Mouse (Mus musculus): ENCODE measurements around the gene Hoxd4. TPM values are rescaled to one million over a fixed set of nuclear protein-coding genes. Genes with fewer than 3 reads are reported as not detected.

The Hoxd4 gene
- polyA plus RNA-seq, 1 experiment from 2014 or later, result 0.78 TPM

DNA sequence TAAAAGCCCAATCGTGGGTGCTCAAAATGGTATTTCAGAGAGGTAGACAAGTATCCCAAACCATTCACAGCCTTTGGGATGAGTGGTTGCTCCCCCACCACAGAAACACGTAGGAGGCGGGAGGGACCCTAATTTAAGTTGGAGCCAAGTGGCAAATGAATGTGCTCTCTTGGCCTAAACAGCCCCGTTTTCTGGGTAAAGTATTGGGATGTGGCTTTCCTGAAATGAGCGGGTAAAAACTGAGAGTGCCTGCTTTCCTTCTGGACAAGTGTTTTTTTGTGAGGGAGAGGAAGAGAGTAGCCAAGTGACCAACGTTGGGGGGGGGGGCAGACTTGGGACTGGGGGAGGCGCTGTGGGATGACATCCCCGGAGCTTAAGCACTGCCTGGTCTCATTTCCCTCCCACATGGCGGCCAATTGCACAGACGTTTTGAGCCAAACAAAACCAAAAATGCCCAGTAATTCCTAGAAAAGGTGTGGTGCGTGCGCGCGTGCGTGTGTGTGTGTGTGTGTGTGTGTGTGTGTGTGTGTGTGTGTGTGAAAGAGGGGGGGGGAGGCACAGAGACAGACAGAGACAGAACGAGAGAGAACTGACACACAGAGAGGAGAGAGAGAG lies 693 bp upstream of the Hoxd4 start:
- H3K36me3 ChIP-seq, result no peaks in the 10 kb centered on the region
- peak overlapping the region; percentile 60; the same call in 1 of the 2 replicates for H3K9ac ChIP-seq (replicated peaks)
- no peak for ATAC-seq (ENCODE audit: insufficient number of reproducible peaks, insufficient read depth, low FRiP score, low TSS enrichment, low read depth)
- peaks cover 86% of the 10 kb centered on the region for H3K27me3 ChIP-seq
- H3K4me1 ChIP-seq (replicated peaks), result peaks cover 47% of the 10 kb centered on the region
- 2% methylated on average over 16 of the region's 16 CpGs for WGBS
- H3K4me2 ChIP-seq, result peak overlapping the region; percentile 75
- H3K4me3 ChIP-seq (replicated peaks), result peak overlapping the region; percentile 55
- H3K27ac ChIP-seq, result no peak overlapping the region
- H3K9me3 ChIP-seq, result no peaks in the 10 kb centered on the region

DNA sequence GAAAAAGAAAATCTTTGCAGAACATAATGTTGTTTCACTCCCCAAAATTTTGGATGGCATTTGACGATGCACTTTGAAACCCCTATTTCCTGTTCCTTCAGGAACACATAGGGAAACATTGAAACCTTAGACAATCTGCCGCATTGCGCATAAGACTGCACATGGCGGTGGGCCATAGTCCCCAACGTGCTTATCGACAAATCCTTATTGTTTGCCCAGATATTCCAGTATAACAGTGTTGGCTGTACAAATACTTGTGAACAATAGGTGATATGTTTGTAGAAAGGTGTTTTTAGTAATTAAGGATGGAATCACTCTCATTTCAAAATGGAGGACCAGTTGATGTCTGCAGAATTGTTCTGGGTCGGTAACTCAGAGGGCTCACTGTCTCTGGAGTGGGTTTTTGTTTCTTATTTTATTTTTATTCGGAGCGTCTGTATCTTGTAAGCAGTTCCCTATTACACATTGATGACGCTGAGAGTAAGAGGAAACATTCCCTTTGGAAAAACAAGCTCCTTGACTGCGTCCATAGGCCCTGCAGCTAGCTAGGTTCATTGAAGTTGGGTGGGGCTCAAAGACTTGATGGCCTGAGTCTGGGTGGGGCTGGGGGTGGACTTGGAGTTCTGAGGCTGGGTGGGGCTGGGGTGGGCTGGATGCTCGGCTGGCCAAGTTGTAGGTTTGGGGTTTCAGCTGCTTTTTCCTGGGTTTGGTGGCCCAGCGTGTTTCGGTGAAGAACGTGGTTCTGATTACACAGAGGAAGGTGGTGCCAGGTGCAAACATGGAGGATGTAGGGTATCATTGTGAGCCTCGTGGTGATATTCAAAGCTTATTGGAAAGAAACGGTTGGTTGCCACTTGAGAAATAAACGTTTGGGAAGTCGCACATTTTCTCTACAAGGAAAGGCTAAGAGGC lies 1.8 kb downstream of the Hoxd4 start:
- WGBS, result 2% methylated on average over 19 of the region's 19 CpGs
- Histone ChIP-seq H3K27ac (no peak overlapping the region), H3K4me3 (replicated peaks) (peak overlapping the region; percentile 55), H3K4me1 (replicated peaks) (peaks cover 48% of the 10 kb centered on the region), H3K36me3 (no peaks in the 10 kb centered on the region), H3K9me3 (no peaks in the 10 kb centered on the region), H3K4me2 (peak overlapping the region; percentile 75), H3K9ac (replicated peaks) (no peak overlapping the region), H3K27me3 (peaks cover 84% of the 10 kb centered on the region)
- no peak for ATAC-seq (ENCODE audit: insufficient number of reproducible peaks, insufficient read depth, low FRiP score, low TSS enrichment, low read depth)

DNA sequence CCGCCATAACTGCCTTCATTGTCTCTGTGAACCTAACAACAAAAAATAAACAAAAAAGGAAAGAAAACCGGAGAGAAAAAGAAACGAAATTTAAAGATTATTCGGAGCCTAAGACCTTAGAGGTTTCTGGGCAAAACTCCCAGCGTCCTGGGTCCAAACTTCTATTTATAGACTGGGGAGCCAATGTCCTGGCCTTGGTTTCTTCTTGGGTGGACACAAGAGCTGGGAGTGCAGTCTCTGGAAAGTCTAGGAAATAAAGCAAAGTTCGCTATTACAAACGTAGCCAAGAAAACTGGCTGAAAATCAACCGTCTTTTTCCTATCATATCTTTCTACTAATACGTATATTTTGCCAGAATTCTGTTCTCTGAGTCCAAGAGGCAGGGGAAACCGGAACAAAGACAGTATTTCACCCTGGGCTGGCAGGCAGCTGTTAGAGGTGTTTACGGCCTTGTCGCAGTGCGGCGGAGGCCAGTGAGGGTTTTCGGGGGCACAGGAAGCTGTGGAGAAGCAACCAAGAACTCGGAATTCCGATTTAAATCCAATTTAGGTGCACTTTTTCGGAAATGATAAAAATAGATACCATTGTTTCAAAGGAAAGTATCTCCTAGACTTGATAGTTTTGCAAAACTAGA lies 2.5 kb downstream of the Hoxd4 start:
- peaks cover 83% of the 10 kb centered on the region for H3K27me3 ChIP-seq
- WGBS, result 2% methylated on average over 18 of the region's 18 CpGs
- H3K9me3 ChIP-seq, result no peaks in the 10 kb centered on the region
- H3K4me2 ChIP-seq, result peak overlapping the region; percentile 75
- ATAC-seq (ENCODE audit: insufficient number of reproducible peaks, insufficient read depth, low FRiP score, low TSS enrichment, low read depth), result no peak
- H3K36me3 ChIP-seq, result no peaks in the 10 kb centered on the region
- peak overlapping the region; percentile 55 for H3K4me3 ChIP-seq (replicated peaks)
- no peak overlapping the region; the same call in 1 of the 2 replicates for H3K9ac ChIP-seq (replicated peaks)
- H3K27ac ChIP-seq, result 0 out of 2 replicates have a peak overlapping the region, but pooled peaks have one; percentile 35
- H3K4me1 ChIP-seq (replicated peaks), result peaks cover 43% of the 10 kb centered on the region

DNA sequence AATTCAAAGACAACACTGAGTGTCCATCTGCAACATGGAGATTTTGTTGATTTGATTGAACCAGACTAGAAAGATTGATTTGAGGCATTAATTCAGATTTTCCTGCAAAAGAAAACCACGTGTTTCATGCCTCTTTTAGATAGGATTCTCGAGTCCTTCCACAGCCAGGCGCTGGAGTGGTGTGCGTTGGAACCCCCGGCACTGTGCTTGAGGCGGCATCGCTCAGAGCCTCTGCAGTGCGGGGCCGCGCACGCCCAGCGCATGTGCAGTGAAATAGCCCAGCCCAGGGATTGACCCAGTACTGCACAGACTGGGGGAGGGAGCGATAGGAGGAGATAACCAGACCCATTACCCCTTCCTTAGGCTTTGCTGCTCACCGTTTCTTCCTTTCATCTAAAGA lies 3.2 kb downstream of the Hoxd4 start:
- Histone ChIP-seq H3K4me1 (replicated peaks) (peaks cover 43% of the 10 kb centered on the region), H3K4me2 (peak overlapping the region; percentile 75), H3K4me3 (replicated peaks) (peak overlapping the region; percentile 55), H3K27ac (no peak overlapping the region), H3K27me3 (peaks cover 83% of the 10 kb centered on the region), H3K9ac (replicated peaks) (no peak overlapping the region; the same call in 1 of the 2 replicates), H3K36me3 (no peaks in the 10 kb centered on the region), H3K9me3 (no peaks in the 10 kb centered on the region)
- ATAC-seq (ENCODE audit: insufficient number of reproducible peaks, insufficient read depth, low FRiP score, low TSS enrichment, low read depth), result no peak
- 2% methylated on average over 14 of the region's 14 CpGs for WGBS

DNA sequence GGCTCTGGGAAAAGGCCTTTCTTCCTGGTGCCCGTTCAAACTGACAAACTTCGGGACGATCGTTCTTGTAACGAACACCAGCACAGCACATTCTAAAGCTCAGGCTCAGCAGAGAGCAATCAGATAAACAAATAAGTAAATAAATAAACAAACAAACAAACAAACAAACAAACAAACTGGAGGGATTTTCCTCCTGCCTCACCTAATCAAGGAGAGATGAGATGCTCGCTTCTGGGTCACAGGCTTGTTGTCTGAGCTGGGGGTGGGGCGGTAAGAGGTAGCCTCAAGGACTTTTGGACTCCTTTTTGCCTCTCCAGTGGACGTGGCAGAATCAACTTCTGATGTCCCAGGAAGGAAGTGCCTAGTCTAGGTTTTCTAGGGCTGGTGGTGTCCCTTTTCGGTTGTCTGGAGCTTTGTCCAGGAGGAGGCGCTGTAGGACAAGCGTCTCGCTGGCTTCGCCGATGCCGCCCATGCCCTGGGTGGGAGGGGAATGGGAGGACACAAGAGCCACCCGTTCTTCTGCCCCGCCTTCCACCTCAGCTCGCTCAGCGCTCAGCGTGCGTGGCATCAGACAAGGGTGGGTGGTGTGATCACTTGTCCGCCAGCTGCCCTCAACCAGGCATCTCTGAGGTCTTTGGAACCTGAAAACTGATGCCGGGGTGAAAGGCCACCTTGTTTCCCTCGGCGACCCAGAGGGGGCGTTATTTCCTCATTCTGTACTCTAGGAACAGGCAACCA lies 3.9 kb downstream of the Hoxd4 start:
- Histone ChIP-seq H3K27ac (no peak overlapping the region), H3K36me3 (no peaks in the 10 kb centered on the region), H3K4me2 (peak overlapping the region; percentile 75), H3K9me3 (no peaks in the 10 kb centered on the region), H3K4me1 (replicated peaks) (peaks cover 43% of the 10 kb centered on the region), H3K4me3 (replicated peaks) (peak overlapping the region; percentile 22), H3K9ac (replicated peaks) (no peak overlapping the region), H3K27me3 (peaks cover 83% of the 10 kb centered on the region)
- 2% methylated on average over 26 of the region's 26 CpGs for whole genome bisulfite sequencing
- ATAC-seq (ENCODE audit: insufficient number of reproducible peaks, insufficient read depth, low FRiP score, low TSS enrichment, low read depth), result 0 out of 2 replicates have a peak, but pooled peaks have one; percentile 53

DNA sequence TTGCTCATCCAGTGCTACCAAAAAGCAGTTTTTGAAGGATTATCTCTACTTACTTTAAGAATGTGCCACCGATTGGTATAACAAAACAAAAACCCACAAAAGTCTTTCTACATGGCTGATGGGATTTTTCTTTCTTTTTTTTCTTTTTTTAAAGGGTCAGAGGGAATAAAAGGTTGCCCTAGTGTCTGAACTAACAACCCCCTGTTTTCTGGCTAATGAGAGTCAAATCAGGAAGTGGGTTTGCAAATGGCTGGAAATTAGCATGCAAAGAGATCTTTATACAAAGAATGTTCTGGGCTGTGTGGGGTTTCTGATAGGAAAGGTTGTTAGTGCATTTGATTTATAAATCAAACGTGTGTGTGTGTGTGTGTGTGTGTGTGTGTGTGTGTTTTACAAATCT lies 8.7 kb downstream of the Hoxd4 start:
- Histone ChIP-seq H3K27me3 (peaks cover 87% of the 10 kb centered on the region), H3K27ac (no peak overlapping the region), H3K9me3 (no peaks in the 10 kb centered on the region), H3K9ac (replicated peaks) (no peak overlapping the region), H3K4me1 (replicated peaks) (peaks cover 36% of the 10 kb centered on the region), H3K36me3 (no peaks in the 10 kb centered on the region), H3K4me2 (no peak overlapping the region), H3K4me3 (replicated peaks) (no peak overlapping the region)
- ATAC-seq (ENCODE audit: insufficient number of reproducible peaks, insufficient read depth, low FRiP score, low TSS enrichment, low read depth), result no peak
- WGBS, result 11% methylated on average over 2 of the region's 2 CpGs

DNA sequence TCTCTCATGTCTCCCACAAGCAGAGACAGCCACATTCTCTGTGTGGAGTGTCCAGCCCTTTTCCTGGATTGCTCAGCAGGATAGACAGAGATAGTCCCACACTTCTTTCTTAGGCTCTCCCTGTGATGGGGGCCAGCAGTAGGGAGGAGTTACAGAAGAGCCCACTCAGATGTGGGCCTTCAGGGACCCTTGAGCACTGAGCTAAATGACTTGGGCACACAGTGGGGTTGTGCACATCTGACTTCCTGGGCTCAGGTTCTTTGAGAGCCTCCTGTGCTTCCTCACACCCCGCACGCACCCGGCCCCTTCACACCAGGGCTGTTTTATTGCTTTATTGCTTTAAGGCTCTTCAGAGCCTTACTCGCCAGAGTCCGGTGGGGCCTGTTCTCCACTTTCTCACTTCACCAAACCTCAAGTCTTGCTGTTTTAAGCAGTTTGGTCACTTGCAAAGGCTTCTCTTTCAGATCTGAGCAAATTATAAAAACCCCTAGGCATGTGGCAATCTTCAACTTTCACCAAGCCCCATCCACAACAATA lies 9.3 kb downstream of the Hoxd4 start:
- H3K4me1 ChIP-seq (replicated peaks), result peaks cover 30% of the 10 kb centered on the region
- WGBS, result 5% methylated on average over 5 of the region's 5 CpGs
- H3K9me3 ChIP-seq, result no peaks in the 10 kb centered on the region
- H3K27me3 ChIP-seq, result peaks cover 90% of the 10 kb centered on the region
- H3K27ac ChIP-seq, result no peak overlapping the region
- H3K9ac ChIP-seq (replicated peaks), result no peak overlapping the region
- no peak for ATAC-seq (ENCODE audit: insufficient number of reproducible peaks, insufficient read depth, low FRiP score, low TSS enrichment, low read depth)
- H3K36me3 ChIP-seq, result no peaks in the 10 kb centered on the region
- H3K4me2 ChIP-seq, result no peak overlapping the region
- H3K4me3 ChIP-seq (replicated peaks), result no peak overlapping the region

DNA sequence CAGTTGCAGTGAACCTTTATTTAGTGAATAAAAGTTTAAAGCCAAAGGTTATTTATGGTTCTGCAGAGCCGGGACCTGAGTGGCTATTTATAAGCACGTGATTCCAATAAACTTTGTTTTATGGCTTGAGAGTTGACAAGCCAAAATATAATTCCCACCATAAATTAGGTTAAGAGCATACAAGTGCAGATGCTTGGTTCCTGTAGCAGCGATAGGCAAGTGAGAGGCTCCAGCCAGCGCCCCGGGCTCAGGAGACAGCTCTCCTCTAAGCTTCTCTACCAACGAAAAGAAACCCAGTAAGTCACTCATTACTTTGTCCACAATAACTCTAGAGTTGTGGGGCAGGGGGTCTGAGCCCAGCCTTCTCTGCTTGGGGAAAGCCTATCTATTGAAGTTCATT lies 10.2 kb downstream of the Hoxd4 start:
- H3K4me3 ChIP-seq (replicated peaks), result no peak overlapping the region
- no peaks in the 10 kb centered on the region for H3K36me3 ChIP-seq
- H3K9ac ChIP-seq (replicated peaks), result no peak overlapping the region
- peaks cover 92% of the 10 kb centered on the region for H3K27me3 ChIP-seq
- no peak overlapping the region for H3K27ac ChIP-seq
- no peaks in the 10 kb centered on the region for H3K9me3 ChIP-seq
- peaks cover 29% of the 10 kb centered on the region for H3K4me1 ChIP-seq (replicated peaks)
- under 1% methylated on average over 6 of the region's 6 CpGs for WGBS
- no peak overlapping the region for H3K4me2 ChIP-seq
- no peak for ATAC-seq (ENCODE audit: insufficient number of reproducible peaks, insufficient read depth, low FRiP score, low TSS enrichment, low read depth)

DNA sequence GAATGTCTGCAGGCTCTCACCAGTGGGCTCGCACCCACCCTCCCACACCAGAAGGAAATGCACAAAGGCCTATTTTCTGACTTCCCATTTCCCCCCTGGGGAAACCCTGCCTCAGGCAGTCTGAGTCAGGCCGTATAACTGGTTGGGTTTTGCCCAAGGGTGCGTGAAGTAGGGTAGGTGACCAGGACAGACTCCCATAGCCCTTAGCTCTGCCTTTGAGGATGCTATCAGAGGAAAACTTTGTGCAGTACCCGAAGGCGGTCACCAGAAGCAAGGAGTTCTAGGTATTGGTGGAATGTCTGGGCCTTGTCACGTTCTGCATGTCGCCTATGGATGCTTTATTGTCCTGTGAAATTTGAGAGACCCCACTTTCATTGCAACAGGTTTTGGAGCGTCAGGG lies 11.2 kb downstream of the Hoxd4 start:
- H3K27me3 ChIP-seq, result peaks cover 96% of the 10 kb centered on the region
- peaks cover 39% of the 10 kb centered on the region for H3K4me1 ChIP-seq (replicated peaks)
- no peak for ATAC-seq (ENCODE audit: insufficient number of reproducible peaks, insufficient read depth, low FRiP score, low TSS enrichment, low read depth)

DNA sequence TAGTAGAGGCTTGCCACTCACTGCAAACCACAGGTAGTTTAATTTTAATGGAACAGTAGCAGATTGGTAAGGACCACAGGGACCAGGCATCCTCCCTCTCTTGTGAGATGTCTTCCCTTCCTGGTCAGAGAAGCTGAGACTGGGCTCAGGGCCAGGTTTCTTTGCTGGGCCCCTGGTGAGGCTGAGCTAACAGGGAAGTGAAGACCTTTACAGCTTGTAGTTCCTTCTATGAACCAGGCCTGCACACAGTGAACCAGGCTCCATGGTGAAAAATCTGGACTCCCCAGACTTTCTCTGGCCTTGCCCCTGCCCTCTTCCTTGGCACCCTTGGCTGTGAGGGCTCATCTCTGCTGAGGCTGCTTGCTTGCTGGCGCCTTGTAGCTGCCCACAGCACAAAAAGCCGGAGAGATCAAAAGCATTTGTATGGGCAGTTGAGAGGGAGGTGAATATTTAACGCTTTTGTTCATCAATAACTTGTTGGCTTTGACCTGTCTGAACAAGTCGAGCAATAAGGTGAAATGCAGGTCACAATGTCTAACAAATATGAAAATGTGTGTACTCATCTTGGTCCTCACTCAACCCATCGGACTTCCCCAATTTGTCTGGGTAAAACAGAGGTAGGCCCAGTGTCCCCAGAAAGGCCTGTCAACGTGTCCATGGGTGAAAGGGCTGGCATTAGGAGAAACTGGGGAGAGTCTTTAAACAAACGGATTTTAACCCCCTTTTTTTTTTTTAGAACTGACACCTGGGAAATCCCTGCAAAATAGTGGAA lies 12.7 kb downstream of the Hoxd4 start:
- no peaks in the 10 kb centered on the region for H3K36me3 ChIP-seq
- H3K9me3 ChIP-seq, result no peaks in the 10 kb centered on the region
- H3K4me1 ChIP-seq (replicated peaks), result peaks cover 45% of the 10 kb centered on the region
- ATAC-seq (ENCODE audit: insufficient number of reproducible peaks, insufficient read depth, low FRiP score, low TSS enrichment, low read depth), result no peak
- WGBS, result 36% methylated on average over 7 of the region's 7 CpGs
- H3K4me2 ChIP-seq, result no peak overlapping the region
- no peak overlapping the region for H3K27ac ChIP-seq
- no peak overlapping the region for H3K9ac ChIP-seq (replicated peaks)
- H3K27me3 ChIP-seq, result peaks cover 96% of the 10 kb centered on the region
- H3K4me3 ChIP-seq (replicated peaks), result no peak overlapping the region

More for the DNA sequence above, 11.2 kb downstream of the Hoxd4 start:
- no peak overlapping the region for H3K4me2 ChIP-seq
- 22% methylated on average over 8 of the region's 8 CpGs for WGBS
- no peak overlapping the region for H3K9ac ChIP-seq (replicated peaks)
- H3K4me3 ChIP-seq (replicated peaks), result no peak overlapping the region
- H3K9me3 ChIP-seq, result no peaks in the 10 kb centered on the region
- H3K27ac ChIP-seq, result no peak overlapping the region
- H3K36me3 ChIP-seq, result no peaks in the 10 kb centered on the region
